ENCODE assay signal across 14 mouse cellular contexts in genomic region chr5:134743991-134744390, GRCm38 (mm10). TPM values are rescaled to one million over a fixed set of nuclear protein-coding genes. Genes with fewer than 3 reads are reported as not detected.
DNase-seq lines count a peak whose midpoint lies in the region; ATAC-seq and TF ChIP-seq lines count a peak whose summit lies in the region.
"Had no signal": no experiment of that assay in that cellular context is flagged by ENCODE, and none has a peak within 500 bp of the region (broad histone marks: within the 10 kb centered on the region; RNA-seq: fewer than 3 reads in every experiment).

No protein-coding gene starts in this region.

- H3K27me3 ChIP-seq in heart, embryonic 12.5 days (replicated peaks) = peaks cover 35% of the 10 kb centered on the region
- H3K27me3 ChIP-seq in testis, adult 2 months (ENCODE audit: control insufficient read depth, insufficient read depth, low read length) = no peaks in the 10 kb centered on the region
- peaks cover 16% of the 10 kb centered on the region for H3K27me3 ChIP-seq in liver, embryonic 11.5 days (replicated peaks; ENCODE audit: control insufficient read depth, insufficient read depth, low read length)

- TF ChIP-seq POLR2A in testis, adult 2 months (IDR thresholded peaks at IDR 0.05; ENCODE audit: control insufficient read depth, low read depth, low read length) = no peak

- no peak for ATAC-seq in heart, embryonic 12.5 days (ENCODE audit: insufficient number of reproducible peaks, low FRiP score)
- ATAC-seq in liver, embryonic 11.5 days (replicated peaks; ENCODE audit: low FRiP score) = no peak

- no peaks in the 10 kb centered on the region for H3K9me3 ChIP-seq in heart, embryonic 12.5 days (replicated peaks)
- H3K9me3 ChIP-seq in liver, embryonic 11.5 days (ENCODE audit: control insufficient read depth, low read length) = no peaks in the 10 kb centered on the region

- intact Hi-C loops in left cerebral cortex, postnatal 14 days (cut with DNase I) = no loop called here

- 37% methylated on average over 12 of the region's 12 CpGs for WGBS in heart, embryonic 12.5 days
- WGBS in liver, embryonic 11.5 days = 37% methylated on average over 12 of the region's 12 CpGs

- peak overlapping the region; percentile 35; the same call in 1 of the 2 replicates for H3K9ac ChIP-seq in heart, embryonic 12.5 days
- H3K9ac ChIP-seq in liver, embryonic 11.5 days (ENCODE audit: low read depth, low read length) = no peak overlapping the region
- H3K9ac ChIP-seq: hindbrain, embryonic 14.5 days had no signal

- H3K4me3 ChIP-seq in heart, embryonic 12.5 days = 0 out of 2 replicates have a peak overlapping the region, but pooled peaks have one; percentile 6
- no peak overlapping the region for H3K4me3 ChIP-seq in testis, adult 2 months (ENCODE audit: control insufficient read depth, low read depth, low read length)
- H3K4me3 ChIP-seq in liver, embryonic 11.5 days (ENCODE audit: low read depth, low read length) = no peak overlapping the region

- no peak overlapping the region for H3K27ac ChIP-seq in heart, embryonic 12.5 days (ENCODE audit: poor library complexity, severe bottlenecking)
- H3K27ac ChIP-seq in testis, adult 2 months (ENCODE audit: control insufficient read depth, insufficient read depth, low read depth, low read length) = peak overlapping the region; percentile 41; the same call in 1 of the 2 replicates
- peak overlapping the region; percentile 25; the same call in 1 of the 2 replicates for H3K27ac ChIP-seq in liver, embryonic 11.5 days (ENCODE audit: low read depth, low read length)
- H3K27ac ChIP-seq: hindbrain, embryonic 14.5 days had no signal

- H3K4me2 ChIP-seq in heart, embryonic 12.5 days = peak overlapping the region; percentile 33
- H3K4me2 ChIP-seq in liver, embryonic 11.5 days = no peak overlapping the region
- H3K4me2 ChIP-seq: hindbrain, embryonic 14.5 days had no signal

- no peaks in the 10 kb centered on the region for H3K36me3 ChIP-seq in heart, embryonic 12.5 days
- no peaks in the 10 kb centered on the region for H3K36me3 ChIP-seq in testis, adult 2 months (ENCODE audit: control insufficient read depth, insufficient read depth, low read length)
- H3K36me3 ChIP-seq in liver, embryonic 11.5 days (ENCODE audit: control insufficient read depth, insufficient read depth, low read length) = no peaks in the 10 kb centered on the region

- TF ChIP-seq CTCF in testis, adult 2 months (IDR thresholded peaks at IDR 0.05; ENCODE audit: control insufficient read depth, insufficient read depth, insufficient replicate concordance, low read depth, low read length) = no peak

- no peak for DNase-seq in heart, adult 18-20 months
- no peak for DNase-seq in testis, postnatal 10 days (ENCODE audit: low spot score)
- peak; percentile 42 for DNase-seq in liver, embryonic 11.5 days (ENCODE audit: low spot score)
- DNase-seq in frontal cortex, postnatal 36 days (ENCODE audit: low spot score in 2 of 2) = no peak
- no peak for DNase-seq in left cerebral cortex, postnatal 14 days (ENCODE audit: low spot score in 2 of 2)
- no peak for DNase-seq in urinary bladder, postnatal 36 days (ENCODE audit: low spot score in 2 of 2)
- DNase-seq: adrenal gland, postnatal 36 days; cerebellum, adult 9-10 months; midbrain, embryonic 14.5 days; thymus, postnatal 14 days had no signal

- peaks cover 41% of the 10 kb centered on the region for H3K4me1 ChIP-seq in heart, embryonic 12.5 days (replicated peaks)
- H3K4me1 ChIP-seq in testis, adult 2 months (ENCODE audit: control insufficient read depth, insufficient read depth, low read length) = peaks cover 8% of the 10 kb centered on the region
- peaks cover 2% of the 10 kb centered on the region; the same call in 1 of the 2 replicates for H3K4me1 ChIP-seq in liver, embryonic 11.5 days (replicated peaks; ENCODE audit: control insufficient read depth, insufficient read depth, low read length)

RNA-seq across cellular contexts. Expression of gene Eln, which starts 3.1 kb away (rescaled TPM):
- 147 and 150 TPM in 2 replicates for polyA plus RNA-seq in heart, embryonic 12.5 days (2016; fragmentation: Nextera tagmentation; extraction: Ambion mirVana)
- total RNA-seq in heart, adult 18-20 months (2021) = 10 to 100 TPM; 26.0 to 26.7 TPM
- polyA plus RNA-seq in testis, adult 2 months (2012; rRNA removed) = 12.8 and 13.8 TPM in 2 replicates
- polyA plus RNA-seq in liver, embryonic 11.5 days (2014; fragmentation: Nextera tagmentation; extraction: Ambion mirVana) = 3.5 and 4.4 TPM in 2 replicates
- 10 to 100 TPM; 59.0 to 80.6 TPM for total RNA-seq in left cerebral cortex, postnatal 14 days (2021)
- polyA plus RNA-seq: C2C12 had no signal

RNA-seq across cellular contexts. Expression of gene Limk1, which starts 55.6 kb away (rescaled TPM):
- 3.4 and 4.4 TPM in 2 replicates for polyA plus RNA-seq in heart, embryonic 12.5 days (2016; fragmentation: Nextera tagmentation; extraction: Ambion mirVana)
- 1 to 10 TPM; 4.3 to 5.1 TPM for total RNA-seq in heart, adult 18-20 months (2021)
- polyA plus RNA-seq in testis, adult 2 months (2012; rRNA removed) = 16.3 and 19.5 TPM in 2 replicates
- polyA plus RNA-seq in liver, embryonic 11.5 days (2014; fragmentation: Nextera tagmentation; extraction: Ambion mirVana) = 1.7 and 1.8 TPM in 2 replicates
- total RNA-seq in left cerebral cortex, postnatal 14 days (2021) = 10 to 100 TPM; 58.2 to 64.4 TPM

Comparison
In these comparisons a context has a peak if more than half of its experiments do, and no peak if none do; other contexts are left out.
1. RNA of gene Eln, which starts 3.1 kb away (polyA plus RNA-seq): 147 to 150 TPM in heart, embryonic 12.5 days; 12.8 to 13.8 TPM in testis, adult 2 months and 3.5 to 4.4 TPM in liver, embryonic 11.5 days; every median in the first group is over 10 times any median in the second.